Mouse (Mus musculus) forebrain, embryonic 15.5 days (tissue): ENCODE measurements around the gene Nol4l. TPM values are rescaled to one million over a fixed set of nuclear protein-coding genes. Genes with fewer than 3 reads are reported as not detected.

ENCODE experiments used
- ATAC-seq: fragments of 200-750 bp; cut with Nextera tagmentation; replicated peaks from 2 replicates; pipeline ENCODE4 v1.8.0; 2017; ENCODE audit warnings: mild to moderate bottlenecking, moderate TSS enrichment, moderate library complexity
- H3K27ac ChIP-seq: fragments of 300-500 bp; sonication (generic); replicated peaks from 2 replicates; pipeline ENCODE4 v1.5.1; 2015; ENCODE audit warnings: mild to moderate bottlenecking, inconsistent platforms
- H3K27me3 ChIP-seq: fragments of 300-500 bp; sonication (generic); 2 replicates; pipeline ENCODE4 v1.6.1; 2015; ENCODE audit warnings: inconsistent platforms
- H3K36me3 ChIP-seq: fragments of 300-500 bp; sonication (generic); 2 replicates; pipeline ENCODE4 v1.6.1; 2015; ENCODE audit warnings: mild to moderate bottlenecking, inconsistent platforms
- H3K4me1 ChIP-seq: fragments of 300-500 bp; sonication (generic); 2 replicates; pipeline ENCODE4 v1.6.1; 2015; ENCODE audit warnings: inconsistent platforms
- H3K4me2 ChIP-seq: fragments of 300-500 bp; sonication (generic); replicated peaks from 2 replicates; pipeline ENCODE4 v1.6.1; 2015; ENCODE audit warnings: mild to moderate bottlenecking, inconsistent platforms
- H3K4me3 ChIP-seq: fragments of 300-500 bp; sonication (generic); 2 replicates; pipeline ENCODE4 v1.5.1; 2015; ENCODE audit warnings: mild to moderate bottlenecking, inconsistent platforms
- H3K9ac ChIP-seq: fragments of 300-500 bp; sonication (generic); replicated peaks from 2 replicates; pipeline ENCODE4 v1.6.1; 2015; ENCODE audit warnings: mild to moderate bottlenecking, inconsistent platforms
- H3K9me3 ChIP-seq: fragments of 300-500 bp; sonication (generic); 2 replicates; pipeline ENCODE4 v1.6.1; 2016; ENCODE audit warnings: inconsistent platforms
- WGBS: fragments of 180-500 bp; shearing (Covaris S2); methylation state at CpG from one replicate; pipeline ENCODE4 v1.1.7; 2015; ENCODE audit warnings: mixed read lengths; 5-methylcytosine and 5-hydroxymethylcytosine counted together
- polyA plus RNA-seq: library from polyadenylated mRNA; unstranded; fragments of >200 nt; fragmentation: Nextera tagmentation; extraction: Ambion mirVana; gene quantifications from 2 replicates; pipeline ENCODE4 v1.2.1, GENCODE M21; 2015

Nol4l gene
- polyA plus RNA-seq, 1 experiment from 2014 or later, result 44.8 TPM

- no peak overlapping the region for H3K9ac ChIP-seq
- H3K27me3 ChIP-seq, result no peaks in the 10 kb centered on the region
- ATAC-seq, result no peak
- H3K4me1 ChIP-seq, result peaks cover 10% of the 10 kb centered on the region; the same call in 1 of the 2 replicates
- no peak overlapping the region for H3K4me3 ChIP-seq
- WGBS, result 36% methylated on average over 2 of the region's 2 CpGs
- no peaks in the 10 kb centered on the region for H3K9me3 ChIP-seq
- H3K4me2 ChIP-seq, result no peak overlapping the region
- H3K27ac ChIP-seq, result no peak overlapping the region
- peaks cover 98% of the 10 kb centered on the region for H3K36me3 ChIP-seq
Measured at GRCm38 (mm10) chr2:153414607-153415006, 115.2 kb downstream of the Nol4l start.

DNA sequence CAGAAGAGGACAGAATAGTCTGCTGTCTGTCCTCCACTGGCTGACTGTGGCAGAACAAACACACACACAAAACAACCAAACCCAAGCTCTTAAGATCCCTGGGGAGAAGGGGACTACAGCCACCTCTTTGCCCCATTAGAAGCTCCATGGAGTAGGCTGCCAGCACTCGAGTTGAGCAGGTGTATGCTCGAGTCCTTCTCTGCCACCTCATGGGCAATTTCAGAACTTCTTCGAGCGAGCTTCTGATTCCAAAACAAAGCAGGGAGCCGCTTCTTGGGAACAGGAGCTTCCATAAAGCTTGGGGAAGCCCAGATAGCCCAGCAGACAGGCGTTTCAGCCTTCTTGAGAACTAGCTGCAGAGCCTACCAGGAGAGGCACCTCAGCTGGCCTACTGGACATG is 117.2 kb downstream of the Nol4l start:
- no peaks in the 10 kb centered on the region for H3K9me3 ChIP-seq
- peaks cover 95% of the 10 kb centered on the region for H3K36me3 ChIP-seq
- no peak overlapping the region for H3K27ac ChIP-seq
- no peak overlapping the region for H3K9ac ChIP-seq
- ATAC-seq, result no peak
- no peak overlapping the region for H3K4me2 ChIP-seq
- H3K4me3 ChIP-seq, result no peak overlapping the region
- no peaks in the 10 kb centered on the region for H3K4me1 ChIP-seq
- no peaks in the 10 kb centered on the region for H3K27me3 ChIP-seq
- WGBS, result 61% methylated on average over 6 of the region's 6 CpGs

DNA sequence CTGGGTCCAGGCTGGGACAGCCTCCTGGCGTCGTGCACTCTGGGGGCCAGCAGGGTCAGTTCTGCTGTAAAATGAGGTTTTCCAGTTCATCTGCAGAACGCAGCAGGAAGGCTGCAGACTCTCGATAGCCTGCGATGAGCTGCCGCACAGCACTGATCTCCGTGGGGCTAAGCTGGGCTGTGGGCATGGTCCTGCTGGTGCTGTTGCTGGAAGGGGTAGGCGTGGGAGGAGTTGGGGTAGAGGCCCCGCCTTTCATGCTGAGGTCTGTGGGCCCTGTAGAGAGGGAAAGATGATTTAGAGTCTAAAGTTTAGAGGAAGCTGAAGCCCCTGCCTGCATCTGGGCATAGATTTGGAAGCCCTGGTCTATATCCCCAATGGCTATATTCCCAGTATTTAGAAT is 118.2 kb downstream of the Nol4l start:
- Histone ChIP-seq H3K27ac (no peak overlapping the region), H3K9ac (no peak overlapping the region), H3K36me3 (peaks cover 90% of the 10 kb centered on the region), H3K4me1 (no peaks in the 10 kb centered on the region), H3K4me3 (no peak overlapping the region), H3K9me3 (no peaks in the 10 kb centered on the region), H3K27me3 (no peaks in the 10 kb centered on the region), H3K4me2 (no peak overlapping the region)
- ATAC-seq, result no peak
- 73% methylated on average over 9 of the region's 9 CpGs for WGBS

GRCm38 (mm10) chr2:153408971-153409370 is 120.8 kb downstream of the Nol4l start:
- no peaks in the 10 kb centered on the region for H3K9me3 ChIP-seq
- no peak overlapping the region for H3K4me3 ChIP-seq
- ATAC-seq, result no peak
- WGBS, result 82% methylated on average over 3 of the region's 3 CpGs
- H3K27ac ChIP-seq, result no peak overlapping the region
- no peak overlapping the region for H3K9ac ChIP-seq
- H3K27me3 ChIP-seq, result no peaks in the 10 kb centered on the region
- H3K36me3 ChIP-seq, result peaks cover 82% of the 10 kb centered on the region
- H3K4me2 ChIP-seq, result no peak overlapping the region
- H3K4me1 ChIP-seq, result no peaks in the 10 kb centered on the region

GRCm38 (mm10) chr2:153406882-153407281 is 122.9 kb downstream of the Nol4l start:
- H3K4me2 ChIP-seq, result no peak overlapping the region
- ATAC-seq, result no peak
- H3K4me1 ChIP-seq, result no peaks in the 10 kb centered on the region
- H3K36me3 ChIP-seq, result peaks cover 65% of the 10 kb centered on the region
- WGBS, result 75% methylated on average over 6 of the region's 6 CpGs
- no peaks in the 10 kb centered on the region for H3K27me3 ChIP-seq
- H3K9me3 ChIP-seq, result no peaks in the 10 kb centered on the region
- no peak overlapping the region for H3K4me3 ChIP-seq
- no peak overlapping the region for H3K9ac ChIP-seq
- no peak overlapping the region for H3K27ac ChIP-seq

DNA sequence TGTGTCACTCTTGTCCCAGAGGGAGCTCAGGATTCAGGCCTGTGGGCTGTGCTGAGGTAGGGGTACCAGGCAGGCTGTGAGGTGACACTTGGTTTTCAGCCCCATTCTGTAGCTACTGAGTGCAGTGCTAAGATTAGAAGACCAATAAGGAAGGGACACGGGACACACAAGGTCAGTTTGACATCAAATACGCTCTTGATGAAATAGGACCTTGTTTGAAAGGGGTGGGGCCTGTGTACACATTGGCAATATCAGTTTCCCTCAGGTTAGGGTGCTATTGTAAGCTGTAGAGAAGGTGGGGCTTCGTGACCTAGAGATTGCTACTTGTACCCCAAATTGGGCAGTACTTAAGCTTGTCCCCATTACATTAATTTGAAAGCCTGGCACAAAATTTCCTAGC is 124.9 kb downstream of the Nol4l start:
- Histone ChIP-seq H3K9ac (no peak overlapping the region), H3K27ac (no peak overlapping the region), H3K9me3 (no peaks in the 10 kb centered on the region), H3K4me3 (no peak overlapping the region), H3K36me3 (peaks cover 66% of the 10 kb centered on the region), H3K27me3 (no peaks in the 10 kb centered on the region), H3K4me1 (no peaks in the 10 kb centered on the region), H3K4me2 (no peak overlapping the region)
- ATAC-seq, result no peak
- 91% methylated on average over 3 of the region's 3 CpGs for WGBS

DNA sequence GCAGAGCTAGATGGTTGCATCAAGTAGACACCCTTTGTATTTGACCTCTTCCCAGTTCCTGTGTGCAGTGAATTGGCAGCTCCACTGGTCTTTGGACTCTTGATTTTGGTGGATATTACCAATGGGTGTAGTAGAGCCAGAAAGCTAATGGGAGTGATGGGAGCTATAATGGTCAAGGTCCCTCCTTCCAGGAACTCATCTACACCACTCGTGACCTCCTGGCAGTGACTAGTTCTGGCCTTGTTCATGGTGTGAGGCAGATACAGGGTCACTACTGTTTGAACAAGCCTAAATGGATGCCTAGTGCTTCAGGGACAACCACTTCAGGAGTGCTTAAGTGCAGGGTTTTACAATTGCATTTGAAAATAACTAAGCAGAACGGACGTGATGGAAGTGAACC is 125.7 kb downstream of the Nol4l start:
- Histone ChIP-seq H3K36me3 (peaks cover 67% of the 10 kb centered on the region), H3K4me2 (no peak overlapping the region), H3K27ac (no peak overlapping the region), H3K4me3 (no peak overlapping the region), H3K4me1 (no peaks in the 10 kb centered on the region), H3K9ac (no peak overlapping the region), H3K9me3 (no peaks in the 10 kb centered on the region), H3K27me3 (no peaks in the 10 kb centered on the region)
- 94% methylated on average over 3 of the region's 3 CpGs for WGBS
- ATAC-seq, result no peak

DNA sequence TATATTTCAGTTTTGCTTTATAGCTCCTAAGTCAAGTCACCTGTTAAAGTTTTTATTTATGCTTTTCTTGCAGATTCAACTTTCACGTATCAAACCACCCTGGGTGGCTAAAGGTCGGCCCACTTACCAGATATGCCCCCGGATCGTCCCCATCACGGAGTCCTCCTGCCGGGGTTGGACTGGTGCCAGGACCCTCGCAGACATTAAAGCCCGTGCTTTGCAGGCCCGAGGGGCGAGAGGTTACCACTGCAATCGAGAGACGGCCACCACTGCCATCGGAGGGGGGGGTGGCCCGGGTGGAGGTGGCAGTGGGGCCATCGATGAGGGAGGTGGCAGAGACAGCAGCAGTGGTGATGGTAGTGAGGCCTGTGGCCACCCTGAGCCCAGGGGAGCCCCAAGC is 130.6 kb downstream of the Nol4l start:
- no peak overlapping the region for H3K9ac ChIP-seq
- no peaks in the 10 kb centered on the region for H3K27me3 ChIP-seq
- no peaks in the 10 kb centered on the region for H3K4me1 ChIP-seq
- 74% methylated on average over 15 of the region's 15 CpGs for WGBS
- H3K27ac ChIP-seq, result no peak overlapping the region
- H3K36me3 ChIP-seq, result peaks cover 81% of the 10 kb centered on the region
- no peak for ATAC-seq
- no peak overlapping the region for H3K4me3 ChIP-seq
- H3K4me2 ChIP-seq, result no peak overlapping the region
- H3K9me3 ChIP-seq, result no peaks in the 10 kb centered on the region

- H3K4me2 ChIP-seq, result no peak overlapping the region
- 91% methylated on average over 11 of the region's 11 CpGs for WGBS
- no peak overlapping the region for H3K9ac ChIP-seq
- H3K4me1 ChIP-seq, result peaks cover 3% of the 10 kb centered on the region; the same call in 1 of the 2 replicates
- H3K27me3 ChIP-seq, result no peaks in the 10 kb centered on the region
- peaks cover 93% of the 10 kb centered on the region for H3K36me3 ChIP-seq
- no peak for ATAC-seq
- H3K9me3 ChIP-seq, result no peaks in the 10 kb centered on the region
- H3K4me3 ChIP-seq, result no peak overlapping the region
- no peak overlapping the region for H3K27ac ChIP-seq
Measured at GRCm38 (mm10) chr2:153397790-153398515, 131.8 kb downstream of the Nol4l start.

DNA sequence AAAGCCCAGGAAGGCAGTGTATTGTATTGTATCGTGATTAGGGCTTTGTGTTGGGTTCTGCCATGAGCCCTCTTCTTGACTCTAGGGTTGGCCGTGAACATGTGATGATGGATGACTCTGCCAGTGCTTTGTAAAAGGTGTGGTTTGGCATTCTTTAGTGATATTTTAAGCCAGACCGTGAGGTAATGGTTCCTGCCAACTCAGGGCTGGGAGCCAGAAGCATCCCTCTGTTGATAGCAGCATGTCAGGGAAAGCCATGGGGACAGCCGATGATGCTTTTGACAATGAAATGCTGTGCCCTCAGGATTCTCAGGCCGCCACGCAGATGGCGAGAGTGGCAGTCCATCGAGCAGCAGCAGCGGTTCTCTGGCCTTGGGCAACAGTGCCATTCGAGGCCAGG is 136.7 kb downstream of the Nol4l start:
- WGBS, result 77% methylated on average over 10 of the region's 10 CpGs
- H3K9ac ChIP-seq, result no peak overlapping the region

DNA sequence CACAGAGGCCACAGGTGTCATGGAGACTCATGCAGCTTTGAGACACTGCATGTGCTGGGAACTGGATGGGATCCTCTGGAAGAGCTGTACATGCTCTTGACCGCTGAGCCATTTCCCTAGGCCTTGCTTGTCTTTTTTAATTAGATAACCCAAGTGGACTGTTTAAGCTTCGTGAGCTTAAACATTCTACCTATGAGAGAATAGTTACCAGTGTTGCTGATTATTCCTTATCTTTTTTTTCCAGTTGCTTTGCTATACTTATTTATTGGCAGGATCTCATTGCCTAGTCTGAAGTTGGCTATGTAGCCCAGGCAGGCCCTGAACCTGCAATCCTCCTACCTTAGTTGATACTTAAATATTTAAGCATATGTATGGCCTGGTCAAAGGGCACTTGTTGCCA is 139.9 kb downstream of the Nol4l start:
- H3K4me1 ChIP-seq, result peaks cover 3% of the 10 kb centered on the region; the same call in 1 of the 2 replicates
- no peaks in the 10 kb centered on the region for H3K9me3 ChIP-seq
- H3K27ac ChIP-seq, result no peak overlapping the region
- no peaks in the 10 kb centered on the region for H3K27me3 ChIP-seq
- ATAC-seq, result no peak
- 96% methylated on average over 2 of the region's 2 CpGs for WGBS
- peaks cover 51% of the 10 kb centered on the region for H3K36me3 ChIP-seq
- no peak overlapping the region for H3K4me2 ChIP-seq
- H3K9ac ChIP-seq, result no peak overlapping the region
- H3K4me3 ChIP-seq, result no peak overlapping the region

More for the DNA sequence above, 136.7 kb downstream of the Nol4l start:
- Histone ChIP-seq H3K4me3 (no peak overlapping the region), H3K4me1 (peaks cover 3% of the 10 kb centered on the region; the same call in 1 of the 2 replicates), H3K27me3 (no peaks in the 10 kb centered on the region), H3K4me2 (no peak overlapping the region), H3K36me3 (peaks cover 68% of the 10 kb centered on the region), H3K9me3 (no peaks in the 10 kb centered on the region), H3K27ac (no peak overlapping the region)
- ATAC-seq, result no peak

GRCm38 (mm10) chr2:153380479-153380878 is 149.3 kb downstream of the Nol4l start:
- Histone ChIP-seq H3K4me3 (no peak overlapping the region), H3K4me1 (peaks cover under 1% of the 10 kb centered on the region; the same call in 1 of the 2 replicates), H3K27me3 (no peaks in the 10 kb centered on the region), H3K9ac (no peak overlapping the region), H3K36me3 (peaks cover 21% of the 10 kb centered on the region), H3K9me3 (no peaks in the 10 kb centered on the region), H3K27ac (no peak overlapping the region), H3K4me2 (no peak overlapping the region)
- 88% methylated on average over 1 of the region's 1 CpGs for WGBS
- ATAC-seq, result no peak

- Histone ChIP-seq H3K9ac (no peak overlapping the region), H3K36me3 (peaks cover 6% of the 10 kb centered on the region; the same call in 1 of the 2 replicates), H3K27ac (no peak overlapping the region), H3K4me3 (no peak overlapping the region), H3K4me2 (no peak overlapping the region), H3K9me3 (no peaks in the 10 kb centered on the region), H3K4me1 (peaks cover 5% of the 10 kb centered on the region; the same call in 1 of the 2 replicates), H3K27me3 (no peaks in the 10 kb centered on the region)
- WGBS, result 69% methylated on average over 2 of the region's 2 CpGs
- ATAC-seq, result no peak
Measured at GRCm38 (mm10) chr2:153375380-153375779, 154.4 kb downstream of the Nol4l start.
